Mouse (Mus musculus) layer of hippocampus, postnatal 36 days (tissue): ENCODE data around the gene Gm21698. TPM values are rescaled to one million over a fixed set of nuclear protein-coding genes. Genes with fewer than 3 reads are reported as not detected.
A peak's percentile ranks its signal among the peaks of the same experiment; 100 is the strongest.
"Not testable (repeated sequence)": the region's sequence is repeated elsewhere in the genome, so short reads cannot be mapped to it uniquely, and the experiment has no call there.

Experiments
- DNase-seq, 2 experiments: peaks; one replicate each; pipeline ENCODE4 v3.0.0; 2022
- total RNA-seq, 2 experiments: library from RNA; stranded (reverse); gene quantifications; 2 replicates each; pipeline ENCODE4 v1.2.3; 2021

Gene Gm21698
- total RNA-seq, result not detected

DNA sequence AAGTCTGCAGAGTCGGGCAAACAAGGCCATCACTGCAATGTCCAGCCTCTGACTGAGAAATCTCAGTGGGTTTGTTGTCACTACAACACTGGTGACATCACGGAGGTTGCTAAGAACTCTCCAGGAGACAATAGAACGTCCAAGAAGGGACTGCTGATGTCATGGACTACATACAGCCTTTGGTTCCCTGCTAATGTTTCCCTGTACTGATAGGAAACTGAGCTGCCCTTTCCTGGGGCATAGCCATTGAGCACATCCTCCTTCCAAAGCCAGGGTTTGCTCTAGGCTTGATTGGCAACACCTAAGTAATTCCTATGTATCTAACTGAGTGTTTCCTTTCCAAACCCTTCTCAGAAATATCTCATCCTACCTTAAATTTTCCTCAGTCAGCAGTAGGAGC, at the start of gene Gm21698:
Gm21698 (minus strand) TSS at position 101 of the 400 bp plus-strand sequence.
- not testable (repeated sequence) for DNase-seq

DNA sequence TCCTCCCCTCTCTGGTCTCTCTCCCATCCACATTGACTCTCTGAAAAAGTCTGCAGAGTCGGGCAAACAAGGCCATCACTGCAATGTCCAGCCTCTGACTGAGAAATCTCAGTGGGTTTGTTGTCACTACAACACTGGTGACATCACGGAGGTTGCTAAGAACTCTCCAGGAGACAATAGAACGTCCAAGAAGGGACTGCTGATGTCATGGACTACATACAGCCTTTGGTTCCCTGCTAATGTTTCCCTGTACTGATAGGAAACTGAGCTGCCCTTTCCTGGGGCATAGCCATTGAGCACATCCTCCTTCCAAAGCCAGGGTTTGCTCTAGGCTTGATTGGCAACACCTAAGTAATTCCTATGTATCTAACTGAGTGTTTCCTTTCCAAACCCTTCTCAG, 34.4 kb upstream of the Gm21698 start, which contains the start of gene Gm5862:
Gm5862 (minus strand) TSS at position 101 of the 400 bp plus-strand sequence.
- DNase-seq, result not testable (repeated sequence)

DNA sequence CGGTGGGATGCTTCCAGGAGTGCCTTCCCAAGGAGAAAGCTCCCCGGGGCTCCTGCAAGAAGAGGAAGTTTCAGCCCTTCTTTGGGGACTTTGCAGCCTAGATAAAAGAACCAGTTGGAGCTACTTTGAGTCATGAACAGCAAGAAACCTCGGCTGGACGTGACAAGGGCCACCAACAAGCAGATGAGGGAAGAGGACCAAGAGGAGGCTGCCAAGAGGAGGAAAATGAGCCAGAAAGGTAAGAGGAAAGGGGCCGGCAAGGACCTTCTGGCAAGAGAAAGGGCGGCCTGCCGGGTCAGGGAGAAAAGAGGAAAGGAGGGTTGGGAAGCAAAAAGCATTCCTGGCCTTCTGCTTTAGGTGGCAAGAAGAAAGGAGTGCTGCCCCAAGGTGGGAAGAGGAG, 19.2 kb upstream of the Gm21698 start:
- DNase-seq, result not testable (repeated sequence)

DNA sequence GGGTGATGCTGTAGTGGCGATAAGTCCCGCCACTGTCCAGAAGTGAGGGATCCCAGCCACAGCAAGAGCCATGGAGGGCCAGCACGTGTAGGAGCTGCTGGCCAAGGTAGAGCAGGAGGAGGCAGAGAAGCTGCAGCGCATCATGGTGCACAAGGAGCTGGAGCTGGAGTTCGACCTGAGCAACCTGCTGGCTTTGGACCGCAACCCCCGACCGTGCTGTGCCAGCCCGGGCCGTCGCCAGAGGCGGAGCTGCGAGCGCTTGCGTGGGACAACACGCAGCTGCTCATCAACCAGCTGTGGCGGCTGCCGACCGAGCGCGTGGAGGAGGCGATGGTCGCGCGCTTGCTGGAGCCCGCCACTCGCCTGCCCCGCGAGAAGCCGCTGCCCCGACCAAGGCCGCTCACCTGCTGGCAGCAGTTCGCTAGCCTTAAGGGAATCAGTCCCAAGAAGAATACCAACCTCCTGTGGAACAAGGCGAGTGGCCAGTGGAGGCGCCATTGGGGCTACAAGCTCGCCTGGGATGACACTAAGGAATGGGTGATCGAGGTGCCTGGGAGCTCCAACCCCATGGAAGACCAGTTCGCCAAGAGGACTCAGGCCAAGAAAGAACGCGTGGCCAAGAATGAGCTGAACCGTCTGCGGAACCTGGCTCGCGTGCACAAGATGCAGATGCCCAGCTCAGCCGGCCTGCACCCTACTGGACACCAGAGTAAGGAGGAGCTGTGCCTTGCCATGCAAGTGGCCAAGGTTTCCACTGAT, 18.7 kb upstream of the Gm21698 start:
- peak; percentile 19 to 38 for DNase-seq

DNA sequence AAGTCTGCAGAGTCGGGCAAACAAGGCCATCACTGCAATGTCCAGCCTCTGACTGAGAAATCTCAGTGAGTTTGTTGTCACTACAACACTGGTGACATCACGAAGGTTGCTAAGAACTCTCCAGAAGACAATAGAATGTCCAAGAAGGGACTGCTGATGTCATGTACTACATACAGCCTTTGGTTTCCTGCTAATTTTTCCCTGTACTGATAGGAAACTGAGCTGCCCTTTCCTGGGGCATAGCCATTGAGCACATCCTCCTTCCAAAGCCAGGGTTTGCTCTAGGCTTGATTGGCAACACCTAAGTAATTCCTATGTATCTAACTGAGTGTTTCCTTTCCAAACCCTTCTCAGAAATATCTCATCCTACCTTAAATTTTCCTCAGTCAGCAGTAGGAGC, 16.2 kb upstream of the Gm21698 start, which contains the start of gene Gm1979:
Gm1979 (minus strand) TSS at position 101 of the 400 bp plus-strand sequence.
- DNase-seq, result not testable (repeated sequence)

DNA sequence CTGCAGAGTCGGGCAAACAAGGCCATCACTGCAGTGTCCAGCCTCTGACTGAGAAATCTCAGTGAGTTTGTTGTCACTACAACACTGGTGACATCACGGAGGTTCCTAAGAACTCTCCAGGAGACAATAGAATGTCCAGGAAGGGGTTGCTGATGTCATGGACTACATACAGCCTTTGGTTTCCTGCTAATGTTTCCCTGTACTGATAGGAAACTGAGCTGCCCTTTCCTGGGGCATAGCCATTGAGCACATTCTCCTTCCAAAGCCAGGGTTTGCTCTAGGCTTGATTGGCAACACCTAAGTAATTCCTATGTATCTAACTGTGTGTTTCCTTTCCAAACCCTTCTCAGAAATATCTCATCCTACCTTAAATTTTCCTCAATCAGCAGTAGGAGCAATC, 15.9 kb downstream of the Gm21698 start, which contains the start of gene Gm21680:
Gm21680 (minus strand) TSS at position 101 of the 400 bp plus-strand sequence.
- not testable (repeated sequence) for DNase-seq

DNA sequence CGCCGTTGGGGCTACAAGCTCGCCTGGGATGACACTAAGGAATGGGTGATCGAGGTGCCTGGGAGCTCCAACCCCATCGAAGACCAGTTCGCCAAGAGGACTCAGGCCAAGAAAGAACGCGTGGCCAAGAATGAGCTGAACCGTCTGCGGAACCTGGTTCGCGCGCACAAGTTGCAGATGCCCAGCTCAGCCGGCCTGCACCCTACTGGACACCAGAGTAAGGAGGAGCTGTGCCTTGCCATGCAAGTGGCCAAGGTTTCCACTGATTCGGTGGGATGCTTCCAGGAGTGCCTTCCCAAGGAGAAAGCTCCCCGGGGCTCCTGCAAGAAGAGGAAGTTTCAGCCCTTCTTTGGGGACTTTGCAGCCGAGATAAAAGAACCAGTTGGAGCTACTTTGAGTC, 31.4 kb downstream of the Gm21698 start:
- DNase-seq, result not testable (repeated sequence)

DNA sequence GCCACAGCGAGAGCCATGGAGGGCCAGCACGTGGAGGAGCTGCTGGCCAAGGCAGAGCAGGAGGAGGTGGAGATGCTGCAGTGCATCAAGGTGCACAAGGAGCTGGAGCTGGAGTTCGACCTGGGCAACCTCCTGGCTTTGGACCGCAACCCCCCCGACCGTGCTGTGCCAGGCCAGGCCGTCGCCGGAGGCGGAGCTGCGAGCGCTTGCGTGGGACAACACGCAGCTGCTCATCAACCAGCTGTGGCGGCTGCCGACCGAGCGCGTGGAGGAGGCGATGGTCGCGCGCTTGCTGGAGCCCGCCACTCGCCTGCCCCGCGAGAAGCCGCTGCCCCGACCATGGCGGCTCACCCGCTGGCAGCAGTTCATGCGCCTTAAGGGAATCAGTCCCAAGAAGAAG, 31.8 kb downstream of the Gm21698 start:
- not testable (repeated sequence) for DNase-seq

DNA sequence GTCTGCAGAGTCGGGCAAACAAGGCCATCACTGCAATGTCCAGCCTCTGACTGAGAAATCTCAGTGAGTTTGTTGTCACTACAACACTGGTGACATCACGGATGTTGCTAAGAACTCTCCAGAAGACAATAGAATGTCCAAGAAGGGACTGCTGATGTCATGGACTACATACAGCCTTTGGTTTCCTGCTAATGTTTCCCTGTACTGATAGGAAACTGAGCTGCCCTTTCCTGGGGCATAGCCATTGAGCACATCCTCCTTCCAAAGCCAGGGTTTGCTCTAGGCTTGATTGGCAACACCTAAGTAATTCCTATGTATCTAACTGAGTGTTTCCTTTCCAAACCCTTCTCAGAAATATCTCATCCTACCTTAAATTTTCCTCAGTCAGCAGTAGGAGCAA, 34.1 kb downstream of the Gm21698 start, which contains the start of gene Gm21671:
Gm21671 (minus strand) TSS at position 101 of the 400 bp plus-strand sequence.
- not testable (repeated sequence) for DNase-seq

DNA sequence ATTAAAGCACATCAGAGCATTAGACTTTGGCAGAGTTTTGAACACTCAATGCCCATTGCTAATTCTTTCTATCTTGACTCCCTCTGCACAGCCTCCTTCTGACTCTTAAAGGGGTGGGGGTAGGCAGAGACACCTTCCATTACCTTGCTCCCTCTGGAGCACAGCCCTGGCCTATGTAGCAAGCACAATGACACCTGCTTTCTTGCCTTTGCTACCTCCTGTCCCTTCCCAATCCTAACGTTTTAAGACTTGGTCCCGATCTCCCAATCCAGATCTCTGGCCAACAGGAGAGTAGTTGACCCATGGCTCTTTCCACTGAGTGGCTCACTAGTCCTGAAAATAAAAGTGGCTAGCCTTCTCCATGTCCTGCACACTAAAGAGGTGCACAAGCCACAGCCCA, 43.1 kb downstream of the Gm21698 start:
- DNase-seq, result not testable (repeated sequence)

DNA sequence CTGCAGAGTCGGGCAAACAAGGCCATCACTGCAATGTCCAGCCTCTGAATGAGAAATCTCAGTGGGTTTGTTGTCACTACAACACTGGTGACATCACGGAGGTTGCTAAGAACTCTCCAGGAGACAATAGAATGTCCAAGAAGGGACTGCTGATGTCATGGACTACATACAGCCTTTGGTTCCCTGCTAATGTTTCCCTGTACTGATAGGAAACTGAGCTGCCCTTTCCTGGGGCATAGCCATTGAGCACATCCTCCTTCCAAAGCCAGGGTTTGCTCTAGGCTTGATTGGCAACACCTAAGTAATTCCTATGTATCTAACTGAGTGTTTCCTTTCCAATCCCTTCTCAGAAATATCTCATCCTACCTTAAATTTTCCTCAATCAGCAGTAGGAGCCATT, 46.2 kb downstream of the Gm21698 start, which contains the start of gene Gm21663:
Gm21663 (minus strand) TSS at position 101 of the 400 bp plus-strand sequence.
- DNase-seq, result not testable (repeated sequence)

Other genes with a start within 250 kb of the Gm21698 start
- gene Actr3b, start 228.7 kb downstream of the Gm21698 start, total RNA-seq, result 100 to 1,000 TPM; 133 to 143 TPM
- gene Gm21663, start 46.3 kb downstream of the Gm21698 start, total RNA-seq, result not detected
- gene Gm21671, start 34.2 kb downstream of the Gm21698 start, total RNA-seq, result not detected
- gene Gm21680, start 16.0 kb downstream of the Gm21698 start, total RNA-seq, result not detected
- gene Gm1979, start 16.1 kb upstream of the Gm21698 start, total RNA-seq, result not detected
- not detected for gene Gm5862, start 34.3 kb upstream of the Gm21698 start, total RNA-seq
- not detected for gene Speer4a, start 50.9 kb upstream of the Gm21698 start, total RNA-seq
- not detected for gene Gm7347, start 69.9 kb upstream of the Gm21698 start, total RNA-seq
- gene Gm10471, start 100.6 kb upstream of the Gm21698 start, total RNA-seq, result not detected
- gene 5031410I06Rik, start 116.7 kb upstream of the Gm21698 start, total RNA-seq, result not detected
- not detected for gene Gm10220, start 132.8 kb upstream of the Gm21698 start, total RNA-seq